Mouse (Mus musculus): ENCODE data around the gene Fxyd1.

- TF ChIP-seq CTCF (IDR thresholded peaks at IDR 0.05; ENCODE audit: borderline replicate concordance, insufficient read depth, low read length) (no peak), POLR2A (IDR thresholded peaks at IDR 0.05; ENCODE audit: low read depth, low read length) (no peak)
These were observed 25.3 kb downstream of the Fxyd1 start for GRCm38 (mm10) chr7:31031731-31032130.

All from embryonic fibroblast, embryonic 13.5 days (primary cell).